Mouse (Mus musculus): ENCODE measurements around the gene Tex2.

DNA sequence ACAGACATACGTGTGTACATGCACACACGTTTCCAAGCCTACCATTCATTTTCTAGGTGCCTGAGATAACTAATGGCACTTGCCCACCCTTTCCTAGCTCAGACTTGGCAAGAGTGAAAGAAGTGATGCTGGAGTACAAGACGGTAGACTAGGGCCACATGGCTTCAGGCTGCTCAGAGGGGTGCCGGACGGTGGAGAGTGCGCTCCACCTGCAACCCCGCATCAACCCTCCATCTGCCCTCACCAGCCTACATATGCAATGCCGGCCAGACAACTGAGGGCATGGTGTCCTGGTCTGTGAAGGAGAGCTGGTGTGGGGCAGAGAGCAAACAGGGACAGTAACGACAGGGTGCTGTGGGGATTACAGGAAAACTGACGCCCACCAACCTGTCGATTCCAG lies 22.0 kb downstream of the Tex2 start:
- TF ChIP-seq POLR2A (IDR thresholded peaks at IDR 0.05; ENCODE audit: low read depth, low read length) (no peak), CTCF (conservative IDR thresholded peaks at IDR 0.05; ENCODE audit: insufficient read depth, insufficient read length, low read depth, low read length) (no peak)
